Mouse (Mus musculus) spleen, adult 12 weeks (tissue): ENCODE measurements around the gene Pcare.
"Not testable (repeated sequence)": the region's sequence is repeated elsewhere in the genome, so short reads cannot be mapped to it uniquely, and the experiment has no call there.

Experiments used
- DNase-seq: peaks from one replicate; pipeline ENCODE4 v3.0.0; 2022; ENCODE audit warnings: low spot score

Pcare gene

GRCm38 (mm10) chr17:71752831-71753230 is at the start of gene Pcare:
Gene Pcare, minus strand, starts transcription at chr17:71752894.
- no peak for DNase-seq

GRCm38 (mm10) chr17:71795521-71796205 is 43.0 kb upstream of the Pcare start:
- DNase-seq: no peak

- DNase-seq: no peak
Measured at GRCm38 (mm10) chr17:71791622-71792021, 38.9 kb upstream of the Pcare start.

GRCm38 (mm10) chr17:71791109-71791508 is 38.4 kb upstream of the Pcare start:
- no peak for DNase-seq

GRCm38 (mm10) chr17:71786456-71786855 is 33.8 kb upstream of the Pcare start:
- no peak for DNase-seq

GRCm38 (mm10) chr17:71783366-71783735 is 30.7 kb upstream of the Pcare start:
- DNase-seq: no peak

- no peak for DNase-seq
Measured at GRCm38 (mm10) chr17:71782699-71783365, 30.1 kb upstream of the Pcare start.

- DNase-seq: no peak
Measured at GRCm38 (mm10) chr17:71782242-71782698, 29.6 kb upstream of the Pcare start.

GRCm38 (mm10) chr17:71780945-71781344 is 28.3 kb upstream of the Pcare start:
- DNase-seq: no peak

- DNase-seq: no peak
Measured at GRCm38 (mm10) chr17:71780490-71780889, 27.8 kb upstream of the Pcare start.

- DNase-seq: no peak
Measured at GRCm38 (mm10) chr17:71778696-71779095, 26.0 kb upstream of the Pcare start.

- no peak for DNase-seq
Measured at GRCm38 (mm10) chr17:71775279-71775678, 22.6 kb upstream of the Pcare start.

- DNase-seq: no peak
Measured at GRCm38 (mm10) chr17:71774173-71774572, 21.5 kb upstream of the Pcare start.

GRCm38 (mm10) chr17:71770696-71771095 is 18.0 kb upstream of the Pcare start:
- no peak for DNase-seq

GRCm38 (mm10) chr17:71769564-71769963 is 16.9 kb upstream of the Pcare start:
- no peak for DNase-seq

- DNase-seq: not testable (repeated sequence)
Measured at GRCm38 (mm10) chr17:71768173-71768572, 15.5 kb upstream of the Pcare start, which contains the start of gene Clip4. Gene Clip4, plus strand, starts transcription at chr17:71768473.

- no peak for DNase-seq
Measured at GRCm38 (mm10) chr17:71760536-71760935, 7.8 kb upstream of the Pcare start.

- DNase-seq: no peak
Measured at GRCm38 (mm10) chr17:71749616-71750168, 3.0 kb downstream of the Pcare start.

GRCm38 (mm10) chr17:71747561-71747960 is 5.1 kb downstream of the Pcare start:
- no peak for DNase-seq

- DNase-seq: no peak
Measured at GRCm38 (mm10) chr17:71746114-71746513, 6.6 kb downstream of the Pcare start.

GRCm38 (mm10) chr17:71742935-71743334 is 9.8 kb downstream of the Pcare start:
- no peak for DNase-seq

GRCm38 (mm10) chr17:71742156-71742555 is 10.5 kb downstream of the Pcare start:
- no peak for DNase-seq

GRCm38 (mm10) chr17:71736442-71736841 is 16.3 kb downstream of the Pcare start:
- DNase-seq: no peak
